Mouse (Mus musculus): ENCODE measurements around the gene Spats2l. TPM values are rescaled to one million over a fixed set of nuclear protein-coding genes. Genes with fewer than 3 reads are reported as not detected.

Spats2l gene
- polyA plus RNA-seq, 1 experiment: 0.76 TPM

DNA sequence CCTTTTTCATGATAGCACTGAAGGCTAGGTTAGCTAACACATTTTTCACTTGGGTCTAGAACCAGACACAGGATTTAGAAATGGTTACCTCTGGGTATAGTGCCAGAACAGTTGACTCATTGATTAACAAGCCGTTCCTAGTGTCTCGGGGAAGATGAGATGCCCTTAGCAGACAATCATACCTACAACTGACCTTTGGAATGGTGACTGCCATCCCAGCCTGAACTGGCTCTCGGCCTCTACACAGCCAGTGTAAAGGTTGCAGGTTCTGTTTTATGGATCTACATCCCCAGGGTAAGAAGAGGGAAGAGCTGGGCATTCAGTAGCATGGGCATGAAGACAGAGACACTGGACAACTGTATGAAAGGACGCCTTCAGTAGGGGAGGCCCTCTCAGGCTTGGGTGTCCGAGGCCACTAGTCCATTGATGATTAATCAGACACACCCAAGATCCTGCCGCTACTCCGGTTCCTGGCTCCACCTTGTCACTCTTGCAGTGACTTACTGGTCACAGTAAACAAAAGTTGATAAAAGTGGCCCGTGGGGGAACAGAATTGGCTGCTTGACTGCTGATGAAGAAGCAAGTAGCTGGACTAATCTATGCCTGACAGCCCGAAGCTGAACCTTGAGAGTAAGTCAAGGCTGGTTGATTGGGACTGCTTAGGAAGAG lies 71.2 kb downstream of the Spats2l start:
- TF ChIP-seq REST (IDR thresholded peaks at IDR 0.05; ENCODE audit: insufficient read depth, insufficient read length) (no peak), CEBPB (IDR thresholded peaks at IDR 0.05; ENCODE audit: insufficient read depth, poor library complexity, severe bottlenecking) (no peak), E2F4 (IDR thresholded peaks at IDR 0.05; ENCODE audit: insufficient read depth) (no peak), USF1 (IDR thresholded peaks at IDR 0.05; ENCODE audit: low read depth) (no peak), POLR2AphosphoS2 (IDR thresholded peaks at IDR 0.05; ENCODE audit: insufficient read length, low read depth) (no peak), MYOG (IDR thresholded peaks at IDR 0.05; ENCODE audit: control insufficient read depth in 1 of 3, insufficient read depth in 1 of 3, insufficient read length in 2 of 3, low read depth in 2 of 3) (no peak), POLR2A (IDR thresholded peaks at IDR 0.05; ENCODE audit: insufficient read length, low read depth) (no peak), TCF3 (IDR thresholded peaks at IDR 0.05; ENCODE audit: insufficient read length, low read depth) (no peak), SRF (IDR thresholded peaks at IDR 0.05; ENCODE audit: control insufficient read depth, insufficient read length, low read depth) (no peak), TCF12 (IDR thresholded peaks at IDR 0.05; ENCODE audit: insufficient read depth, poor library complexity, severe bottlenecking) (no peak), MAX (IDR thresholded peaks at IDR 0.05; ENCODE audit: low read depth) (no peak), MYOD1 (IDR thresholded peaks at IDR 0.05; ENCODE audit: control insufficient read depth in 1 of 3, insufficient read length in 2 of 3, low read depth in 2 of 3) (no peak)
- Histone ChIP-seq H3K27me3 (ENCODE audit: control insufficient read depth, insufficient read depth, insufficient read length) (no peaks in the 10 kb centered on the region), H3K4me2 (ENCODE audit: low read depth) (no peak overlapping the region), H3K79me2 (ENCODE audit: control insufficient read depth, insufficient read depth) (no peaks in the 10 kb centered on the region), H3K36me3 (ENCODE audit: control insufficient read depth, insufficient read depth) (no peaks in the 10 kb centered on the region), H3K4me3 (no peak overlapping the region), H3ac (ENCODE audit: control insufficient read depth, insufficient read length) (no peak overlapping the region)

DNA sequence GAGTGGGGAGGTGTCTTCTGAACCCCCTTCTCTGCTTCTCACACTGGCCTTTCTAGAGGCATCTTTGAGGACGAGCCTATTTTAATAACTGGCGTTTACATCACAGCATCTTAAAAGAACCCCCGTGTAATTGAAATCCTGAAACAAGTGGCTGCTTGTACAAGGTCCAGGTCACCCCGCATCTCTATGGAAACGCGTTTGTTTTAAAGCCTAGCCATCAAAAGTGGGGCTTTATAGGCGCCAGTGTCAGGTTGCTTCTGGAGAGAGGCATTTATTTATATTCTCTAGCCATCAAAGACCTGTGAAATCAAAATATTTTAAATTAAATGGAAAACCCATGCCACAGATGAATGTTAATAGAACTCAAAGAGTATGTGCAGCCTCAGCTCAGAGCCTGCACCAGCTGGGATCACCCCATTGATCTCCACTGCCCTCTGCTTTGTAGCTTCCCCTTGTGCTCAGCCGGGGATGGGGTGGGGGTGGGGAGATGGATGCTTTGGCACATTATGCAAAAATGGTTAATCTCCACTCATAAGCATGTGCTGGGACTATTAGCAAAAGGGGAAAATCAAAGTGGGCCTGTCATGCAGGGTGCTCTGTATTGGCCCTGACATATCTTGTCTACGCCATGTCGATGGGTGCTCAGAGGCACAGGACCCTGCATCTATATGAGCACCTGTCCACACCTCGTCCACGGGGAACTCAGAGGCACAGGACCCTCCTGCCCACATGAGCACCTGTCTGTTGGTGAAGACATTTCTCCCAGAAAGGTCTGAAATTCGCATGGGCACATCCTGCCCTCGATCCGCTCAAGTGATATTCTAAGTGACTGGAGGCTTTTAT lies 73.1 kb downstream of the Spats2l start:
- H3ac ChIP-seq (ENCODE audit: control insufficient read depth, insufficient read length): no peak overlapping the region
- no peak overlapping the region for H3K4me2 ChIP-seq (ENCODE audit: low read depth)
- no peaks in the 10 kb centered on the region for H3K79me2 ChIP-seq (ENCODE audit: control insufficient read depth, insufficient read depth)
- H3K4me3 ChIP-seq: no peak overlapping the region
- TF ChIP-seq USF1 (IDR thresholded peaks at IDR 0.05; ENCODE audit: low read depth) (no peak), POLR2A (IDR thresholded peaks at IDR 0.05; ENCODE audit: insufficient read length, low read depth) (no peak), TCF3 (IDR thresholded peaks at IDR 0.05; ENCODE audit: insufficient read length, low read depth) (no peak), MYOG (IDR thresholded peaks at IDR 0.05; ENCODE audit: control insufficient read depth in 1 of 3, insufficient read depth in 1 of 3, insufficient read length in 2 of 3, low read depth in 2 of 3) (no peak), CEBPB (IDR thresholded peaks at IDR 0.05; ENCODE audit: insufficient read depth, poor library complexity, severe bottlenecking) (no peak), MYOD1 (IDR thresholded peaks at IDR 0.05; ENCODE audit: control insufficient read depth in 1 of 3, insufficient read length in 2 of 3, low read depth in 2 of 3) (no peak), REST (IDR thresholded peaks at IDR 0.05; ENCODE audit: insufficient read depth, insufficient read length) (no peak), POLR2AphosphoS2 (IDR thresholded peaks at IDR 0.05; ENCODE audit: insufficient read length, low read depth) (no peak), MAX (IDR thresholded peaks at IDR 0.05; ENCODE audit: low read depth) (no peak), TCF12 (IDR thresholded peaks at IDR 0.05; ENCODE audit: insufficient read depth, poor library complexity, severe bottlenecking) (no peak), E2F4 (IDR thresholded peaks at IDR 0.05; ENCODE audit: insufficient read depth) (no peak), SRF (IDR thresholded peaks at IDR 0.05; ENCODE audit: control insufficient read depth, insufficient read length, low read depth) (no peak)
- no peaks in the 10 kb centered on the region for H3K36me3 ChIP-seq (ENCODE audit: control insufficient read depth, insufficient read depth)
- H3K27me3 ChIP-seq (ENCODE audit: control insufficient read depth, insufficient read depth, insufficient read length): no peaks in the 10 kb centered on the region

DNA sequence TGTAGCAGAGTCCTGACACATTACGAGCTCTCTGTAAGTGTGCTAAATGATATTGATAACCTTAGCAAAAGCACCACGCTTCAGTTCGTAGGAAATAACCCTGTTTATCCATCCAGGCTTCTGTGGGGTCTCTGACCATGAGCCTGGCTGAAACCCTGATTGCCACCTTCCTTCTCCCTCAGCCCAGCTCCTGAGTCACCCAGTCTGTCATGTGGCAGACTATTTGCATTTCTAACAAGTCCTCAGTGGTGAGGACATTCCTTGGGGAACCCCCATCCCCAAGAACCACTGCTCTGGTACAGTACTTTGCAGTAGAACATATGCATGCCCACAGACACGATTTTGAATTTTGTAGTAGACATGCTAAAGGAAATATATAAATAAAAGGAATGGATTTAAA lies 75.1 kb downstream of the Spats2l start:
- no peak for TF ChIP-seq SRF (IDR thresholded peaks at IDR 0.05; ENCODE audit: control insufficient read depth, insufficient read length, low read depth)
- TF ChIP-seq REST (IDR thresholded peaks at IDR 0.05; ENCODE audit: insufficient read depth, insufficient read length): no peak
- TF ChIP-seq E2F4 (IDR thresholded peaks at IDR 0.05; ENCODE audit: insufficient read depth): no peak
- TF ChIP-seq POLR2AphosphoS2 (IDR thresholded peaks at IDR 0.05; ENCODE audit: insufficient read length, low read depth): no peak
- no peak for TF ChIP-seq TCF12 (IDR thresholded peaks at IDR 0.05; ENCODE audit: insufficient read depth, poor library complexity, severe bottlenecking)
- no peak for TF ChIP-seq MAX (IDR thresholded peaks at IDR 0.05; ENCODE audit: low read depth)
- TF ChIP-seq MYOD1 (IDR thresholded peaks at IDR 0.05; ENCODE audit: control insufficient read depth in 1 of 3, insufficient read length in 2 of 3, low read depth in 2 of 3): no peak
- TF ChIP-seq TCF3 (IDR thresholded peaks at IDR 0.05; ENCODE audit: insufficient read length, low read depth): no peak
- no peak for TF ChIP-seq USF1 (IDR thresholded peaks at IDR 0.05; ENCODE audit: low read depth)
- TF ChIP-seq MYOG (IDR thresholded peaks at IDR 0.05; ENCODE audit: control insufficient read depth in 1 of 3, insufficient read depth in 1 of 3, insufficient read length in 2 of 3, low read depth in 2 of 3): no peak
- H3ac ChIP-seq (ENCODE audit: control insufficient read depth, insufficient read length): no peak overlapping the region
- H3K36me3 ChIP-seq (ENCODE audit: control insufficient read depth, insufficient read depth): no peaks in the 10 kb centered on the region
- peak overlapping the region; percentile 67 for H3K4me2 ChIP-seq (ENCODE audit: low read depth)
- no peaks in the 10 kb centered on the region for H3K79me2 ChIP-seq (ENCODE audit: control insufficient read depth, insufficient read depth)
- no peak overlapping the region for H3K4me3 ChIP-seq
- H3K27me3 ChIP-seq (ENCODE audit: control insufficient read depth, insufficient read depth, insufficient read length): no peaks in the 10 kb centered on the region

DNA sequence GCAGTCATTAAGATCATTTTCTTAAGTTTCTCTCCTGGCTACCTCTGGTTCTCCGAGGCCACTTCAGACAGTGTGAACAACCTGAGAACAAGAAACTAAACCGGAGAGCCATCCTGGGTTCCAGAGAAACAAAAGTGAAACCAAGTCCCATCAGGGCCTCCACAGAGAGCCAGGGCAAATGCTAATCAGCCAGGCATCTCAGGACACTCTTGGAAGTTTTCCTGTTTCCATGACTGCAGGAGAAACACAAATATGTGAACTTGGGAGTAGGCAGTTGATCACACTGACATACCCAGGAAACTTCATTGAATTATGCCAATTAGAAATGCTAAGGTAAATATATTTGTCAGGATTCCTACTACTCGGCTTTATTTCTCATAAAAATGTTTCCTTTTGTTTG lies 76.0 kb downstream of the Spats2l start:
- TF ChIP-seq POLR2A (IDR thresholded peaks at IDR 0.05; ENCODE audit: insufficient read length, low read depth) (no peak), E2F4 (IDR thresholded peaks at IDR 0.05; ENCODE audit: insufficient read depth) (no peak), MYOD1 (IDR thresholded peaks at IDR 0.05; ENCODE audit: control insufficient read depth in 1 of 3, insufficient read length in 2 of 3, low read depth in 2 of 3) (no peak), TCF3 (IDR thresholded peaks at IDR 0.05; ENCODE audit: insufficient read length, low read depth) (no peak), TCF12 (IDR thresholded peaks at IDR 0.05; ENCODE audit: insufficient read depth, poor library complexity, severe bottlenecking) (no peak), USF1 (IDR thresholded peaks at IDR 0.05; ENCODE audit: low read depth) (no peak), MAX (IDR thresholded peaks at IDR 0.05; ENCODE audit: low read depth) (no peak), CEBPB (IDR thresholded peaks at IDR 0.05; ENCODE audit: insufficient read depth, poor library complexity, severe bottlenecking) (no peak), POLR2AphosphoS2 (IDR thresholded peaks at IDR 0.05; ENCODE audit: insufficient read length, low read depth) (no peak), REST (IDR thresholded peaks at IDR 0.05; ENCODE audit: insufficient read depth, insufficient read length) (no peak), MYOG (IDR thresholded peaks at IDR 0.05; ENCODE audit: control insufficient read depth in 1 of 3, insufficient read depth in 1 of 3, insufficient read length in 2 of 3, low read depth in 2 of 3) (no peak), SRF (IDR thresholded peaks at IDR 0.05; ENCODE audit: control insufficient read depth, insufficient read length, low read depth) (no peak)

More for the DNA sequence above, 76.0 kb downstream of the Spats2l start:
- Histone ChIP-seq H3K4me3 (no peak overlapping the region), H3K27me3 (ENCODE audit: control insufficient read depth, insufficient read depth, insufficient read length) (no peaks in the 10 kb centered on the region), H3K4me2 (ENCODE audit: low read depth) (peak overlapping the region; percentile 67), H3K79me2 (ENCODE audit: control insufficient read depth, insufficient read depth) (no peaks in the 10 kb centered on the region), H3K36me3 (ENCODE audit: control insufficient read depth, insufficient read depth) (no peaks in the 10 kb centered on the region), H3ac (ENCODE audit: control insufficient read depth, insufficient read length) (no peak overlapping the region)
